Mouse (Mus musculus): ENCODE results near the gene Eif4a2. TPM values are rescaled to one million over a fixed set of nuclear protein-coding genes. Genes with fewer than 3 reads are reported as not detected.

The Eif4a2 gene
- total RNA-seq, 2 experiments from 2014 or later: 898 to 914 TPM

DNA sequence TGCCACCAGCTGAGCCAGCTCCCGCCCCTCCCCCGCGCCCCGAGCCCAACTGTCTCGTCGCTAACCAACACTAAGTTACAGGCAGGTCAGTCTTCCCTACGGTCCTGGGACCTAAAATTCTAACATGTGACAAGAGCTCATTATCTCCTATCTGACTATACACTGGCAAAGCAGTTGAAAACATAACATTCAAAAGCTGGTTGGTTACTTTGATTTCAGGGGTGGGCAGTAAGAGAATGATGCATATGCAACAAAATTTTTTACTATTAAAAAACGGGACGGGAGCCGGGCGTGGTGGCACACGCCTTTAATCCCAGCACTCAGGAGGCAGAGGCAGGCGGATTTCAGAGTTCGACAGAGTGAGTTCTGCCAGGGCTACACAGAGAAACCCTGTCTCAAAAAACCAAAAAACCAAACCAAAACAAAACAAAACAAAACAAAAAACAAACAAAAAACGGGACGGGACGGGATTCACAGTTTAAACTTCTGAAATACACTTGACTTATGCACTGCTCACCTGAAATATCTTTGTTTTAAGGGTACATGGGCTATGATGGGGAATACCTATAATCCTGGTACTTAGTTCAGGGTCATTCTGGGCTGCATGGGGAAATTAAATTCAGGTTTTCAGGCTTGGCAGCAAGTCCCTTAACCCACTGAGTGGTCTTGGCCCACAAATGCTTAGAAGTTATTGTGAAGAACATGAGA is 4.1 kb upstream of the Eif4a2 start:
- DNase-seq (ENCODE audit: extremely low spot score in 1 of 2, low spot score in 1 of 2): no peak

DNA sequence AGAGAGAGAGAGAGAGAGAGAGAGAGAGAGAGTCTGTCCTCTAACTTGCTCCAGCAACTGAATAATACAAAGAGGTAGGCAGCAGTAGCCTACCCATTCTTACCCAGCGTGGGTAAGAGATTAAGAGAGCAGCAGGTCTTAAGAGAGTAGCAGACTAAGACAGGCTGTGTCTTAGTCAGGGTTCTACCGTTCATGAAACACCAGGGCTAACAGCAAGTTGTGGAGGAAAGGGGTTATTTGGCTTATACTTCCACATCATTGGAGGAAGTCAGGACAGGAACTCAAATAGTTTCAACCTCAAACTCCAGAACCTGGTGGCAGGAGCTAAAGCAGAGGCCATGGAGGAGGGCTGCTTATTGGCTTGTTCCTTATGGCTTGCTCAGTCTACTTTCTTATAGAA is 3.4 kb upstream of the Eif4a2 start:
- no peak for DNase-seq (ENCODE audit: extremely low spot score in 1 of 2, low spot score in 1 of 2)

GRCm38 (mm10) chr16:23106121-23106520 is 1.1 kb upstream of the Eif4a2 start:
- DNase-seq (ENCODE audit: extremely low spot score in 1 of 2, low spot score in 1 of 2): no peak

DNA sequence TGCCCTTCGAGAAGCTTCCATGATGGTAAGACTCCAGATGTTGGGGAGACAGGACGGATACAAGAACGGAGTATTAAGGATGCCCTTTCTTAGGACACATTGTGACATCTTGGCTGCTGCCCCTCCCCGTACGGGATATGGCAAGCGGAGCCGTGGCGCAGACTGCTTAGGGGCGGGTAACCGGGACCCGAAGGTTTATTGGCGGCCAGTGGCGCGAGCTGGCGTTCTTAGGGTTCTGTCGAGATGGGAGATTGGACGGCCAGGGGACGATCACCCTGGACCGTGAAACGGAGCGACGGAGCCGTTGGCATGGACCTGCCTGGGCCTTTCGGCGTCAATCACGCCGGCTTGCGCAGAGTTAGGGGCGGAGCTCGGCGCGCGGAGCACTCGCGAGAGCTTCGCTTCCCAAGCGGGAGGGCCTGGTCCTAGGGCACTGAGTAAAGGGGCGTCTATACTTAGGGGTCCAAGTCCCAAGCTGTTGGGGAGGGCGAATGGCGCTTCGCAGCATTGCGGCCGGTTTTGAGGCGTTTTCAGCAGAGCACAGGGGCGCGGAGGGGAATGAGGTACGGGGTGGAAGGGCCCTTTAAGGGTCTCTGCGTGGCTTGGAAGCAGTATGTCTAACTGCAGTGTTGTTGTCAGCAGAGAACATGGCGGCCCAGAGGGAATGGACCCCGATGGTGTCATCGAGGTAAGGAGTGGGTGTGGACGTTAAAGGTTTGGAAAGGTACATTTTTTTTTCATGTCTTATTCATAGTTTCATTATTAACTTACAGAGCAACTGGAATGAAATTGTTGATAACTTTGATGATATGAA is 909 bp downstream of the Eif4a2 start:
- DNase-seq (ENCODE audit: extremely low spot score in 1 of 2, low spot score in 1 of 2): peak; percentile 72 to 79

GRCm38 (mm10) chr16:23108943-23109342 is 1.7 kb downstream of the Eif4a2 start:
- no peak for DNase-seq (ENCODE audit: extremely low spot score in 1 of 2, low spot score in 1 of 2)

GRCm38 (mm10) chr16:23109350-23110280 is 2.4 kb downstream of the Eif4a2 start:
- no peak for DNase-seq (ENCODE audit: extremely low spot score in 1 of 2, low spot score in 1 of 2)

GRCm38 (mm10) chr16:23112348-23112747 is 5.1 kb downstream of the Eif4a2 start:
- no peak for DNase-seq (ENCODE audit: extremely low spot score in 1 of 2, low spot score in 1 of 2)

GRCm38 (mm10) chr16:23112861-23113435 is 5.7 kb downstream of the Eif4a2 start:
- DNase-seq (ENCODE audit: extremely low spot score in 1 of 2, low spot score in 1 of 2): no peak

GRCm38 (mm10) chr16:23113903-23114302 is 6.7 kb downstream of the Eif4a2 start:
- DNase-seq (ENCODE audit: extremely low spot score in 1 of 2, low spot score in 1 of 2): no peak

DNA sequence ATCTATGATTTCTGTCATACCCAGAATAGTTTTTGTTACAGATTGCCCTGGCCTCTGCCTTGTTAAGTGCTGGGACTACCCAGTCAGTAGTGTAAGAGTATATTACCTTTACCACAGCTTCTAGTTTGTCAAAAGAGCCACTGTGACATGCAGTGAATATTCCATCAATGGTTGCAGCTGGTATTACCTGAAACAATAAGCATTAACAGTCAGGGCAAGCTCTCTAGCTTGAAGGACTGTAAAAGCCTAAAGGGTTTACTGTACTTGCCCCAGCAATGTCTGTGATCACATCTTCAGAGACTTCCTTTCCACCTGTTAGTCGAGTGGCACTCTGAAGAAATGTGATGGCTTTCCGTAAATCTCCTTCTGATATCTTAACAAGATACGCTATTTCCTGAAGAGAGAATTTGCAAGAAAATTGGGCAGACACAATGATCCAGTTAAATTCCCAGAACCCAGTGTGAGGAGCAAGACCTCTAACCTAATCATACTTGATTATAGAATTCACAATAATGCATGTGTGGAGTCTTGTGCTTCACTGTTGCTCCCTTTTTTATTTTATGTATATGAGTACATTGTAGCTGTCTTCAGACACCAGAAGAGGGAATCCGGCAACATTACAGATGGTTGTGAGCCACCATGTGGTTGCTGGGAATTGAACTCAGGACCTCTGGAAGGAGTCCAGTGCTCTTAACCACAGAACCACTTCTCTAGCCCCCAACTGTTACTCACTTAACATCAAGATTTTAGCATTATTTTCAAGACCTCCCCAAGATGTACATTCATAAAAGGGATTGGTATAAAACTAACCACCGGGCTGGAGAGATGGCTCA is 7.3 kb downstream of the Eif4a2 start:
- DNase-seq (ENCODE audit: extremely low spot score in 1 of 2, low spot score in 1 of 2): no peak

- no peak for DNase-seq (ENCODE audit: extremely low spot score in 1 of 2, low spot score in 1 of 2)
Measured at GRCm38 (mm10) chr16:23115486-23115885, 8.2 kb downstream of the Eif4a2 start.

- DNase-seq (ENCODE audit: extremely low spot score in 1 of 2, low spot score in 1 of 2): no peak
Measured at GRCm38 (mm10) chr16:23117173-23117572, 9.9 kb downstream of the Eif4a2 start.

DNA sequence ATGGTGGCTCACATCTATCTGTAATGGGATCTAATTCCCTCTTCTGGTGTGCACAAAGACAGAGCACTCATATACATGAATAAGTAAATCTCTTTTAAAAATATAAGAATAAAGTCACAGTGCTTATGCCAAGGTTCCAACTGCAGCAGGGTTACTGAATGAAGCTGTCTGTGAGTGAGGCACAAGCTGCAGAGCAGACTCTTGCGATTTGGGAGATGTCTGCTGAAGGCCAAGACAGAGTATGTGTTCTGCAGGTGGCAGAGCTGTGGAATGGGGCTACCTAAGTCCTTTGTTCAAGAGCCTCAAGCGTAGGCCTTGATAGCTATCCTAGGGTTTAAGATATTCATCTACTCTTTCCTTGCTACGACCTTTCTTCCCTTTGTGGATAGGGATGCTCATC is 15.2 kb downstream of the Eif4a2 start:
- DNase-seq (ENCODE audit: extremely low spot score in 1 of 2, low spot score in 1 of 2): no peak

DNA sequence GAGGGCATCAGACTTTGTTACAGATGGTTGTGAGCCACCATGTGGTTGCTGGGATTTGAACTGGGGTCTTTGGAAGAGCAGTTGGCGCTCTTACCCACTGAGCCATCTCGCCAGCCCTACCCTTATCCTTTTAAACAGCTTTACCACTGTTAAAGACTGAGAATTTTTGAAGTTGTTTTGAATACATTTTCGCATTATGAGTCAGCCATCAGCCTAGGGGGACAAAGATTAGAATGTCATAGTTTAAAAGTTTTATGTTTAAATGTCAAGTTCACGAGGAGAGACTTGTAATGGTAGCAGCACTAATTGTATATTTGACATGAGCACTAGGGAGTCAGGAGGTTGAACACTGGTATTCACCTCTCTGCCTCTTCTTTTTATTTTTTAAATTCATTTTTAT is 15.9 kb downstream of the Eif4a2 start:
- DNase-seq (ENCODE audit: extremely low spot score in 1 of 2, low spot score in 1 of 2): no peak

DNA sequence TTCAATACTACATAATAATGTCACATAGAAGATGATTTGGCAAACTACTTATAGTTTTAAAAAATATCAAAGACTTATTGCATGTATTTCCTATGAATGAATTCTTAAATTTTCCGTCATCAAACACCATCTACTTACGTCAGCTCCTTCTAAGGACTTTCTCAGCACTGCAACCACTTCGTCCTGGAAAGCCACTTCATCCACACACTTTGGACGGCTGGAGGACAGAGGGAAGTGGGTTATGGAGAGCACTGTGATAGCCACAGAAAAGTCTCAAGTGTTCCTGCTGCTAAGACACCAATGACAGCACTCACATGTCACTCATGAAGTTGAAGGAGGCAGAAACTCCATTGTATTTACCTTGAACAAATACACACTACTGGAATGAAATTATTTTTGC is 17.2 kb downstream of the Eif4a2 start:
- DNase-seq (ENCODE audit: extremely low spot score in 1 of 2, low spot score in 1 of 2): no peak

DNA sequence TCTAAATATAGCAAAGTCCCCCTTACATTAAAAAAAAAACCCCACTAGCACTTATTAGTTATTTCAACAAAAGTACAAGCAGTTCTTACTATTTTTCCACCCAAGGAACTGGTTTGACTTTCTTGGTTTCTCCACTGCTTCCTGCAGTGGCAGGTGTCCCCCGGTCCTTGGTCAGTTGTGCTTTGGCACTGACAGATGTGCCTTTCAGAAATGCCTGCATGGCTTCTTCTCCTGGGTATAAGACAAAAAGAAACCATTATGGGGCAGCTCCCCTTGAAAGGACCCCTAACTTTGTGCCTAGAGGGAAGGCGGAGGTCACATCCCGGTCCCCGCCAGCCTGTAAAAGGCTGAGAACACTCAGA is 20.0 kb downstream of the Eif4a2 start:
- DNase-seq (ENCODE audit: extremely low spot score in 1 of 2, low spot score in 1 of 2): no peak

DNA sequence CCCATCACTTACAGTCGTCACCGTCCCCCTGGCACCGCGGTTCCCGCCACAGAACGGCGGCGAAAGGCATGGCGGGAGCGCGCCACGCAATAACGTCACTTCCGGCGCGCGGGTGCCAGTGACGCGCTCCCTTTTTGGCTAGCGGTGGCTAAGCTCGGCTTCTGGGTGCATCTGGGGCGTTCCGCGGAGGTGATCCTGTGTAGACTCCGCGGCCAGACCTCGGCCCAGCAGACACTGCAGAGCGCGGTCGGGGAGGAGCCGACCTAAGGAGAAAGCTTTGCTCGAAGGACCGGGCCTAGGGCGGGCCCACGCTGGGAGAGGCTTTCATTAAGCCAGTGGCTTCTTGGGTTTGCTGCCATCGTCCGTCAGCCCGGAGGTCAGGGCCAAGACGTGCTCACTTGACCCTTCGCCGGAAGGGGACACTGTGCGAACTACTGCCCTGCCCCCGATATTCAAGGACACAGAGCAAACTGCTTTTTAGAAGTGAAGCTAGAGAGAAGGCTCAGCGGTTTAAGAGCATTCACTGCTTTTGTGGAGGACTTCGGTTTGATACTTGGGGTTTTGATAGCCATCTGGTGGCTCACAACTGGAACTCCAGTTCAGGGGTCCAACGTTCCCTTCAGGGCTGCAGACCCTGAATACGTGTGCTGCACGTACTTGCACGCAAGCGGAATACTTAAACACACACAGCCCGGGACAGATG is 20.6 kb downstream of the Eif4a2 start, which contains the start of gene Rfc4:
Rfc4 (minus strand) TSS at position 65 of the 703 bp plus-strand sequence.
- DNase-seq (ENCODE audit: extremely low spot score in 1 of 2, low spot score in 1 of 2): peak; percentile 94 to 96

- no peak for DNase-seq (ENCODE audit: extremely low spot score in 1 of 2, low spot score in 1 of 2)
Measured at GRCm38 (mm10) chr16:23130303-23130702, 23.1 kb downstream of the Eif4a2 start.

GRCm38 (mm10) chr16:23132336-23132735 is 25.1 kb downstream of the Eif4a2 start:
- no peak for DNase-seq (ENCODE audit: extremely low spot score in 1 of 2, low spot score in 1 of 2)

All from layer of hippocampus, postnatal 25 days (tissue).